ENCODE assay signal across 8 mouse cellular contexts in genomic region chr12:85346374-85346773, GRCm38 (mm10). TPM values are rescaled to one million over a fixed set of nuclear protein-coding genes. Genes with fewer than 3 reads are reported as not detected.
DNase-seq lines count a peak whose midpoint lies in the region; ATAC-seq and TF ChIP-seq lines count a peak whose summit lies in the region.

No protein-coding gene starts in this region.

- no peak overlapping the region for H3K4me2 ChIP-seq in liver, embryonic 11.5 days
- no peak overlapping the region for H3K4me2 ChIP-seq in hindbrain, postnatal 0 days (ENCODE audit: low read depth, low read length)

- no peak overlapping the region for H3K27ac ChIP-seq in liver, embryonic 11.5 days (ENCODE audit: low read depth, low read length)
- no peak overlapping the region for H3K27ac ChIP-seq in hindbrain, postnatal 0 days
- H3K27ac ChIP-seq in liver, adult 2 months (replicated peaks; ENCODE audit: insufficient read depth, low read depth, low read length), result no peak overlapping the region

- TF ChIP-seq CTCF in hindbrain, postnatal 0 days (IDR thresholded peaks at IDR 0.05; ENCODE audit: low read depth), result peak; percentile 72
- peak; percentile 44 for TF ChIP-seq CTCF in liver, adult 2 months (IDR thresholded peaks at IDR 0.05; ENCODE audit: low read depth, low read length)

- H3K27me3 ChIP-seq in liver, embryonic 11.5 days (replicated peaks; ENCODE audit: control insufficient read depth, insufficient read depth, low read length), result no peaks in the 10 kb centered on the region
- H3K27me3 ChIP-seq in hindbrain, postnatal 0 days (ENCODE audit: insufficient read depth, low read length), result no peaks in the 10 kb centered on the region
- no peaks in the 10 kb centered on the region for H3K27me3 ChIP-seq in liver, adult 2 months (ENCODE audit: control insufficient read depth, insufficient read depth, low read length)

- H3K4me3 ChIP-seq in liver, embryonic 11.5 days (ENCODE audit: low read depth, low read length), result no peak overlapping the region
- no peak overlapping the region for H3K4me3 ChIP-seq in hindbrain, postnatal 0 days (ENCODE audit: low read length)
- no peak overlapping the region for H3K4me3 ChIP-seq in liver, adult 2 months (ENCODE audit: insufficient read depth, low read depth, low read length)

- H3K36me3 ChIP-seq in liver, embryonic 11.5 days (ENCODE audit: control insufficient read depth, insufficient read depth, low read length), result peaks cover 13% of the 10 kb centered on the region; the same call in 1 of the 2 replicates
- peaks cover 7% of the 10 kb centered on the region; the same call in 1 of the 2 replicates for H3K36me3 ChIP-seq in hindbrain, postnatal 0 days (ENCODE audit: insufficient read depth, low read length)
- H3K36me3 ChIP-seq in liver, adult 2 months (ENCODE audit: control insufficient read depth, insufficient read depth, low read length), result peaks cover 22% of the 10 kb centered on the region

- DNase-seq in liver, result peak; percentile 15
- DNase-seq in liver, embryonic 11.5 days (ENCODE audit: low spot score), result no peak
- peak; percentile 87 for DNase-seq in MN1 (ENCODE audit: low spot score)
- peak; percentile 93 for DNase-seq in hindbrain, postnatal 0 days (ENCODE audit: low spot score)
- peak; percentile 58 for DNase-seq in liver, adult 2 months (ENCODE audit: extremely low read depth, low read depth, low spot score)
- DNase-seq in retina, embryonic 14.5 days (ENCODE audit: low spot score), result peak; percentile 93
- DNase-seq in urinary bladder, adult 2 months (ENCODE audit: low spot score), result no peak

- peaks cover 5% of the 10 kb centered on the region; the same call in 1 of the 2 replicates for H3K4me1 ChIP-seq in liver, embryonic 11.5 days (replicated peaks; ENCODE audit: control insufficient read depth, insufficient read depth, low read length)
- H3K4me1 ChIP-seq in hindbrain, postnatal 0 days (ENCODE audit: insufficient read depth, low read length), result no peaks in the 10 kb centered on the region
- peaks cover 14% of the 10 kb centered on the region for H3K4me1 ChIP-seq in liver, adult 2 months (ENCODE audit: control insufficient read depth, insufficient read depth, low read length)

- H3K9me3 ChIP-seq in liver, embryonic 11.5 days (ENCODE audit: control insufficient read depth, low read length), result no peaks in the 10 kb centered on the region
- H3K9me3 ChIP-seq in hindbrain, postnatal 0 days (ENCODE audit: low read length), result no peaks in the 10 kb centered on the region

- no peak for ATAC-seq in liver, embryonic 11.5 days (replicated peaks; ENCODE audit: low FRiP score)
- ATAC-seq in common myeloid progenitor, adult 5-6 weeks (replicated peaks; ENCODE audit: low read depth, poor library complexity, severe bottlenecking), result peak; percentile 76
- ATAC-seq in hindbrain, postnatal 0 days, result 0 out of 2 replicates have a peak, but pooled peaks have one; percentile 52

- 48% methylated on average over 3 of the region's 3 CpGs for WGBS in liver, embryonic 11.5 days
- 57% methylated on average over 3 of the region's 3 CpGs for WGBS in hindbrain, postnatal 0 days
- WGBS in liver, adult 2 months, result 59% methylated on average over 3 of the region's 3 CpGs

- H3K79me2 ChIP-seq in liver, adult 2 months (ENCODE audit: control insufficient read depth, insufficient read depth, low read length), result no peaks in the 10 kb centered on the region; the same call in 1 of the 2 replicates

- H3K9ac ChIP-seq in liver, embryonic 11.5 days (ENCODE audit: low read depth, low read length), result no peak overlapping the region
- H3K9ac ChIP-seq in hindbrain, postnatal 0 days (replicated peaks; ENCODE audit: low read length), result no peak overlapping the region
- no peak overlapping the region for H3K9ac ChIP-seq in liver, adult 2 months (ENCODE audit: low read depth, low read length)

- no peak for TF ChIP-seq POLR2A in liver, adult 2 months (IDR thresholded peaks at IDR 0.05; ENCODE audit: extremely low read depth, insufficient read depth, low read length)

RNA-seq across cellular contexts. Expression of gene Nek9, which starts 7.2 kb away (rescaled TPM):
- 7.2 and 9.4 TPM in 2 replicates for polyA plus RNA-seq in liver, embryonic 11.5 days (2014; fragmentation: Nextera tagmentation; extraction: Ambion mirVana)
- 30.5 and 33.5 TPM in 2 replicates for total RNA-seq in common myeloid progenitor, adult 5-6 weeks (2017)
- 20.5 and 21.5 TPM in 2 replicates for total RNA-seq in hindbrain, postnatal 0 days (2014; rRNA removed)
- 8.9 and 10.5 TPM in 2 replicates for polyA plus RNA-seq in hindbrain, postnatal 0 days (2015; fragmentation: Nextera tagmentation; extraction: Ambion mirVana)
- 17.0 and 19.1 TPM in 2 replicates for total RNA-seq in liver, adult 2 months (2014; rRNA removed)
- 13.7 and 14.0 TPM in 2 replicates for polyA plus RNA-seq in liver, adult 2 months (2012; rRNA removed)
- polyA plus RNA-seq in urinary bladder, adult 2 months (2012; rRNA removed), result 54.2 and 64.1 TPM in 2 replicates

RNA-seq across cellular contexts. Expression of gene Tmed10, which starts 28.3 kb away (rescaled TPM):
- polyA plus RNA-seq in liver, embryonic 11.5 days (2014; fragmentation: Nextera tagmentation; extraction: Ambion mirVana), result 271 and 278 TPM in 2 replicates
- 111 and 156 TPM in 2 replicates for total RNA-seq in common myeloid progenitor, adult 5-6 weeks (2017)
- 55.0 and 59.3 TPM in 2 replicates for total RNA-seq in hindbrain, postnatal 0 days (2014; rRNA removed)
- polyA plus RNA-seq in hindbrain, postnatal 0 days (2015; fragmentation: Nextera tagmentation; extraction: Ambion mirVana), result 222 and 224 TPM in 2 replicates
- total RNA-seq in liver, adult 2 months (2014; rRNA removed), result 44.3 and 57.3 TPM in 2 replicates
- polyA plus RNA-seq in liver, adult 2 months (2012; rRNA removed), result 151 and 152 TPM in 2 replicates
- 207 and 230 TPM in 2 replicates for polyA plus RNA-seq in urinary bladder, adult 2 months (2012; rRNA removed)

RNA-seq across cellular contexts. Expression of gene Zc2hc1c, which starts 58.0 kb away (rescaled TPM):
- 0.43 and 0.49 TPM in 2 replicates for polyA plus RNA-seq in liver, embryonic 11.5 days (2014; fragmentation: Nextera tagmentation; extraction: Ambion mirVana)
- 0.27 and 0.58 TPM in 2 replicates for total RNA-seq in common myeloid progenitor, adult 5-6 weeks (2017)
- 1.1 and 1.3 TPM in 2 replicates for total RNA-seq in hindbrain, postnatal 0 days (2014; rRNA removed)
- polyA plus RNA-seq in hindbrain, postnatal 0 days (2015; fragmentation: Nextera tagmentation; extraction: Ambion mirVana), result 1.4 and 1.5 TPM in 2 replicates
- 0.87 and 0.92 TPM in 2 replicates for total RNA-seq in liver, adult 2 months (2014; rRNA removed)
- 0.48 and 0.57 TPM in 2 replicates for polyA plus RNA-seq in liver, adult 2 months (2012; rRNA removed)
- 1.1 and 1.3 TPM in 2 replicates for polyA plus RNA-seq in urinary bladder, adult 2 months (2012; rRNA removed)

RNA-seq across cellular contexts. Expression of gene Acyp1, which starts 58.1 kb away (rescaled TPM):
- polyA plus RNA-seq in liver, embryonic 11.5 days (2014; fragmentation: Nextera tagmentation; extraction: Ambion mirVana), result 88.3 and 92.2 TPM in 2 replicates
- total RNA-seq in common myeloid progenitor, adult 5-6 weeks (2017), result 46.1 and 81.3 TPM in 2 replicates
- 17.9 and 18.2 TPM in 2 replicates for total RNA-seq in hindbrain, postnatal 0 days (2014; rRNA removed)
- 50.9 and 55.8 TPM in 2 replicates for polyA plus RNA-seq in hindbrain, postnatal 0 days (2015; fragmentation: Nextera tagmentation; extraction: Ambion mirVana)
- 11.5 and 20.0 TPM in 2 replicates for total RNA-seq in liver, adult 2 months (2014; rRNA removed)
- polyA plus RNA-seq in liver, adult 2 months (2012; rRNA removed), result 8.9 and 9.4 TPM in 2 replicates
- polyA plus RNA-seq in urinary bladder, adult 2 months (2012; rRNA removed), result 40.4 and 47.4 TPM in 2 replicates

Comparison
In these comparisons a context has a peak if more than half of its experiments do, and no peak if none do; other contexts are left out.
1. DNase-seq: peak in liver (single experiment), MN1 (single experiment), hindbrain, postnatal 0 days (single experiment), liver, adult 2 months (single experiment) and retina, embryonic 14.5 days (single experiment); none in liver, embryonic 11.5 days (single experiment) and urinary bladder, adult 2 months (single experiment).